Mouse (Mus musculus) CH12.LX (cell line): Measurements from ENCODE around the gene Man2a1.

Experiments
- CHD2 ChIP-seq: IDR thresholded peaks from 2 replicates; pipeline ENCODE4 v1.6.1; 2011; ENCODE audit warnings: low read length, improper control_type of control experiment
- CTCF ChIP-seq, 2 experiments: IDR thresholded peaks in 1 of 2; conservative IDR thresholded peaks in 1 of 2; 2 replicates each; pipeline ENCODE4 v1.5.1; 2011 to 2012; ENCODE audit warnings: low read depth in 2 of 2, low read length in 2 of 2, improper control_type of control experiment in 1 of 2, inconsistent platforms in 1 of 2, mild to moderate bottlenecking in 1 of 2, moderate library complexity in 1 of 2
- E2F4 ChIP-seq: IDR thresholded peaks from 2 replicates; pipeline ENCODE4 v1.6.1; 2011; ENCODE audit warnings: low read depth, low read length, improper control_type of control experiment; ENCODE audit not compliant: insufficient replicate concordance
- EP300 ChIP-seq: IDR thresholded peaks from 2 replicates; pipeline ENCODE4 v1.6.1; 2011; ENCODE audit warnings: low read length, improper control_type of control experiment
- MXI1 ChIP-seq: IDR thresholded peaks from 2 replicates; pipeline ENCODE4 v1.6.1; 2011; ENCODE audit warnings: mild to moderate bottlenecking, low read depth, low read length, improper control_type of control experiment
- MYC ChIP-seq: IDR thresholded peaks from 2 replicates; pipeline ENCODE4 v1.6.1; 2011; ENCODE audit warnings: low read depth, mild to moderate bottlenecking, improper control_type of control experiment, low read length
- NRF1 ChIP-seq: IDR thresholded peaks from 2 replicates; pipeline ENCODE4 v1.6.1; 2014; ENCODE audit warnings: low read depth, mild to moderate bottlenecking, inconsistent platforms, low read length, improper control_type of control experiment, moderate library complexity
- POLR2A ChIP-seq: IDR thresholded peaks from 2 replicates; pipeline ENCODE4 v1.6.1; 2011; ENCODE audit warnings: low read depth, mild to moderate bottlenecking, improper control_type of control experiment, low read length
- POLR2AphosphoS2 ChIP-seq: IDR thresholded peaks from 2 replicates; pipeline ENCODE4 v1.6.1; 2011; ENCODE audit warnings: low read depth, low read length, improper control_type of control experiment
- SIN3A ChIP-seq: IDR thresholded peaks from 2 replicates; pipeline ENCODE4 v1.6.1; 2012; ENCODE audit warnings: low read length, improper control_type of control experiment, inconsistent platforms
- USF1 ChIP-seq: IDR thresholded peaks from 2 replicates; pipeline ENCODE4 v1.6.1; 2014; ENCODE audit warnings: low read depth, mild to moderate bottlenecking, inconsistent platforms, low read length, improper control_type of control experiment
- USF2 ChIP-seq: conservative IDR thresholded peaks from 2 replicates; pipeline ENCODE4 v1.6.1; 2011; ENCODE audit warnings: low read depth, low read length, improper control_type of control experiment
- ZKSCAN1 ChIP-seq: IDR thresholded peaks from 2 replicates; pipeline ENCODE4 v1.6.1; 2012; ENCODE audit warnings: low read depth, inconsistent platforms, low read length, improper control_type of control experiment, borderline replicate concordance
- ZMIZ1 ChIP-seq: IDR thresholded peaks from 2 replicates; pipeline ENCODE4 v1.6.1; 2012; ENCODE audit warnings: low read depth, mild to moderate bottlenecking, inconsistent platforms, low read length, improper control_type of control experiment

GRCm38 (mm10) chr17:64592355-64592754 lies 8.2 kb upstream of the Man2a1 start:
- TF ChIP-seq CTCF (conservative IDR thresholded peaks at IDR 0.05 in 1 of 2, IDR thresholded peaks at IDR 0.05 in 1 of 2; ENCODE audit: low read depth in 2 of 2, low read length in 2 of 2) (no peak), POLR2A (no peak), POLR2AphosphoS2 (no peak), CHD2 (no peak), SIN3A (no peak), EP300 (no peak), USF2 (no peak), ZKSCAN1 (no peak), ZMIZ1 (no peak), NRF1 (no peak), USF1 (no peak), E2F4 (no peak), MYC (no peak), MXI1 (no peak)
